Comparison of ENCODE assay signal across 10 mouse cellular contexts in the genomic region with DNA sequence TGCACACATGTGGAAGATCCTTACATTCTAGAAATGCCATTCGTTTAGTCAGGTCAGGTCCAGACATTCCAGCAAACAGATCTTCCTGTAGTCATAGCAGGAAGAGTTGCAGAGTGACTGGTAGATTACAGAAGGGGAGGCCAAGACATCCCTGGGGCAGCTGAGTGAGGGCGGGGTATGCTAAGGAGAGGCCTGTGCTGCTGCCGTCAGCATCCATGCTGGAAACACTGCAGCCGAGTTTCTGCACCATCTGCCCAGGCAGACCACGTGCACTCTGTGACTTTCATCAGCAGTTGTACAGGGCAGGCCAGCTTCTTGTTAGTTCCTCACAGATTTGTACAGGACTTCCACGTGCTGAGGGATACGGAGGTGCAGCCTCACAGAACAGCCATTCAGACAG. TPM values are rescaled to one million over a fixed set of nuclear protein-coding genes. Genes with fewer than 3 reads are reported as not detected.
A peak's percentile ranks its signal among the peaks of the same experiment; 100 is the strongest.
DNase-seq lines count a peak whose midpoint lies in the region; ATAC-seq and TF ChIP-seq lines count a peak whose summit lies in the region.
"Had no signal": no experiment of that assay in that cellular context is flagged by ENCODE, and none has a peak within 500 bp of the region (broad histone marks: within the 10 kb centered on the region; RNA-seq: fewer than 3 reads in every experiment).

No protein-coding gene starts in this region.

- no peak for TF ChIP-seq POLR2A in brain, embryonic 14.5 days (IDR thresholded peaks at IDR 0.05; ENCODE audit: borderline replicate concordance, extremely low read depth, insufficient read depth, insufficient read length, poor library complexity, severe bottlenecking)

- H3K27me3 ChIP-seq in hindbrain, postnatal 0 days (ENCODE audit: insufficient read depth, low read length), result no peaks in the 10 kb centered on the region
- no peaks in the 10 kb centered on the region for H3K27me3 ChIP-seq in hindbrain, embryonic 12.5 days
- H3K27me3 ChIP-seq: neural tube, embryonic 13.5 days had no signal

- peak overlapping the region; percentile 12; the same call in 1 of the 2 replicates for H3K27ac ChIP-seq in hindbrain, postnatal 0 days
- no peak overlapping the region for H3K27ac ChIP-seq in hindbrain, embryonic 12.5 days
- H3K27ac ChIP-seq: neural tube, embryonic 13.5 days had no signal

- peaks cover 3% of the 10 kb centered on the region for H3K4me1 ChIP-seq in hindbrain, postnatal 0 days (ENCODE audit: insufficient read depth, low read length)
- H3K4me1 ChIP-seq in hindbrain, embryonic 12.5 days, result peaks cover 15% of the 10 kb centered on the region

- no peak overlapping the region for H3K4me3 ChIP-seq in hindbrain, postnatal 0 days (ENCODE audit: low read length)
- H3K4me3 ChIP-seq in hindbrain, embryonic 12.5 days, result no peak overlapping the region
- H3K4me3 ChIP-seq: erythroblast, embryonic 14.5 days; neural tube, embryonic 13.5 days had no signal

- DNase-seq in hindbrain, postnatal 0 days (ENCODE audit: low spot score), result peak; percentile 66
- peak; percentile 60 for DNase-seq in brain, embryonic 14.5 days (ENCODE audit: low read depth)
- DNase-seq in gastrocnemius, adult 8-10 months (ENCODE audit: low spot score in 2 of 2), result peak; percentile 20 to 22
- peak; percentile 81 for DNase-seq in layer of hippocampus, adult 9-11 months
- no peak for DNase-seq in adrenal gland, postnatal 14 days
- DNase-seq in urinary bladder, postnatal 10 days (ENCODE audit: low spot score), result no peak
- no peak for DNase-seq in ovary, postnatal 10 days (ENCODE audit: low spot score)

- WGBS in hindbrain, postnatal 0 days, result 51% methylated on average over 7 of the region's 7 CpGs
- 55% methylated on average over 7 of the region's 7 CpGs for WGBS in hindbrain, embryonic 12.5 days

- H3K9ac ChIP-seq in hindbrain, postnatal 0 days (replicated peaks; ENCODE audit: low read length), result no peak overlapping the region
- H3K9ac ChIP-seq in hindbrain, embryonic 12.5 days, result no peak overlapping the region
- H3K9ac ChIP-seq: neural tube, embryonic 13.5 days had no signal

- no peak overlapping the region for H3K4me2 ChIP-seq in hindbrain, postnatal 0 days (ENCODE audit: low read depth, low read length)
- H3K4me2 ChIP-seq in hindbrain, embryonic 12.5 days (replicated peaks), result no peak overlapping the region
- H3K4me2 ChIP-seq: neural tube, embryonic 13.5 days had no signal

- ATAC-seq in hindbrain, postnatal 0 days, result peak; percentile 52
- ATAC-seq in hindbrain, embryonic 12.5 days (ENCODE audit: low FRiP score), result no peak

- no peak for TF ChIP-seq CTCF in hindbrain, postnatal 0 days (IDR thresholded peaks at IDR 0.05; ENCODE audit: low read depth)
- no peak for TF ChIP-seq CTCF in brain, embryonic 14.5 days (IDR thresholded peaks at IDR 0.05; ENCODE audit: borderline replicate concordance, extremely low read depth, insufficient read depth, insufficient read length)

- H3K9me3 ChIP-seq in hindbrain, postnatal 0 days (ENCODE audit: low read length), result no peaks in the 10 kb centered on the region
- no peaks in the 10 kb centered on the region for H3K9me3 ChIP-seq in hindbrain, embryonic 12.5 days (replicated peaks)
- H3K9me3 ChIP-seq: neural tube, embryonic 13.5 days had no signal

- no peaks in the 10 kb centered on the region for H3K36me3 ChIP-seq in hindbrain, postnatal 0 days (ENCODE audit: insufficient read depth, low read length)
- H3K36me3 ChIP-seq in hindbrain, embryonic 12.5 days, result no peaks in the 10 kb centered on the region
- H3K36me3 ChIP-seq: neural tube, embryonic 13.5 days had no signal

RNA-seq across cellular contexts. Expression of gene Snx30, which starts 17.8 kb away (rescaled TPM):
- 31.2 and 34.1 TPM in 2 replicates for total RNA-seq in hindbrain, postnatal 0 days (2014; rRNA removed)
- polyA plus RNA-seq in hindbrain, postnatal 0 days (2015; fragmentation: Nextera tagmentation; extraction: Ambion mirVana), result 15.8 and 18.3 TPM in 2 replicates
- 14.7 and 17.3 TPM in 2 replicates for polyA plus RNA-seq in hindbrain, embryonic 12.5 days (2016; fragmentation: Nextera tagmentation; extraction: Ambion mirVana)
- 9.3 and 16.0 TPM in 2 replicates for polyA plus RNA-seq in brain, embryonic 14.5 days (2012; rRNA removed)
- total RNA-seq in gastrocnemius, adult 8-10 months (2022), result 1 to 10 TPM; 2.9 to 4.5 (median 3.8) TPM
- total RNA-seq in adrenal gland, postnatal 14 days (2021), result 7.3 and 9.5 TPM in 2 replicates

RNA-seq across cellular contexts. Expression of gene Inip, which starts 22.1 kb away (rescaled TPM):
- total RNA-seq in hindbrain, postnatal 0 days (2014; rRNA removed), result 20.3 and 20.7 TPM in 2 replicates
- polyA plus RNA-seq in hindbrain, postnatal 0 days (2015; fragmentation: Nextera tagmentation; extraction: Ambion mirVana), result 40.2 and 40.5 TPM in 2 replicates
- 78.4 and 80.1 TPM in 2 replicates for polyA plus RNA-seq in hindbrain, embryonic 12.5 days (2016; fragmentation: Nextera tagmentation; extraction: Ambion mirVana)
- polyA plus RNA-seq in brain, embryonic 14.5 days (2012; rRNA removed), result 31.3 and 32.8 TPM in 2 replicates
- total RNA-seq in gastrocnemius, adult 8-10 months (2022), result 1 to 10 TPM; 2.4 to 3.8 (median 3.0) TPM
- 14.2 and 19.3 TPM in 2 replicates for total RNA-seq in adrenal gland, postnatal 14 days (2021)

Comparison
In these comparisons a context has a peak if more than half of its experiments do, and no peak if none do; other contexts are left out.
1. DNase-seq: peak in hindbrain, postnatal 0 days (single experiment), brain, embryonic 14.5 days (single experiment), gastrocnemius, adult 8-10 months (2 of 2) and layer of hippocampus, adult 9-11 months (single experiment); none in adrenal gland, postnatal 14 days (single experiment), urinary bladder, postnatal 10 days (single experiment) and ovary, postnatal 10 days (single experiment).